Mouse (Mus musculus) CD4-positive, CD25-positive, alpha-beta regulatory T cell, adult 4 months (primary cell): ENCODE data around the gene Gm20388. TPM values are rescaled to one million over a fixed set of nuclear protein-coding genes. Genes with fewer than 3 reads are reported as not detected.

Experiments used
- ATAC-seq: one replicate; pipeline ENCODE4 v1.8.0; 2017
- polyA plus RNA-seq, 2 experiments: library from polyadenylated mRNA; unstranded; fragments of 100-300 nt; shearing (Covaris generic); gene quantifications; one replicate each; pipeline ENCODE4 v1.2.1; 2017

The Gm20388 gene
- polyA plus RNA-seq, 2 experiments from 2014 or later = 10.7 to 12.8 TPM

DNA sequence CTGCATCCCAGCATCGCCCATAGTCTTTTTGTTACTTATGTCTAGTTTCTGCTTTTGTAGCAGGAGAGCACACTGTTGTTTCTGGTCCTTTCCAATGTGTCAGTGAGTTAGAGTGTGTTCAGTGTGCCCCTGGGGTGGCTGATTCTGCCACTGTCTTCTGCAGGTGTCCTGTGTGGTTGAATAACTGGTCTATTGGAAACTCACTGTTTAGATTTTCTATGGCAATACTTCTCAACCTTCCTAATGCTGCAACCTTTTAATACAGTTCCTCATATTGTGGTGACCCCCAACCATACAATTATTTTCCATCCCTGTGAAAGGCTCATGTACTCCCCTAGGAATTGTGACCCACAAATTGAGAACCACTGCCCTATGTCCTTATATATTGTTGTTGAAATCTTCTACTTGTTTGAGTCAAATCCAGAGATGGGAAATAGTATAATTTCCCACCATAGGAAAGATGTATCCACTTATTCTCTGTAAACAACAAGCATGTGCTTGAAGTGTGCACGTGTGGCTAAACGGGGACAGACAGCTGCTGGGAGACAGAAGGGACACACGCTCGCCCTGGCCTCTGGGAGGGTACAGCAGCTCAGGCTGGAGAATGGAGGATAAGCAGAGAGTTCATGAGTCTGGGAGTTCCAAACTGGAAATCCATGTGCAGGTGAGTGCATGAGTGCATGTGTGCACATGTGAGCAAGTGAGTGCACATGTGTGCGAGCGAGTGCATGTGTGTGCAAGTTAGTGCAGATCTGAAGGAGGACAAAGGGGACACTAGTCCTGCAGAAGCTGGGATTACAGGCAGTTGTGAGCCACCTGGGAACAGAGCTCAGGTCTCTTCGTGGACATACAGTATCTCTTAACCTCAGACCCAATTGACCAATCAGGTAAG is 1931.7 kb downstream of the Gm20388 start:
- ATAC-seq = no peak

- ATAC-seq = no peak
These were observed 1932.6 kb downstream of the Gm20388 start for GRCm38 (mm10) chr8:121843184-121843733.

- ATAC-seq = no peak
These were observed 1934.1 kb downstream of the Gm20388 start for GRCm38 (mm10) chr8:121844765-121845164.

DNA sequence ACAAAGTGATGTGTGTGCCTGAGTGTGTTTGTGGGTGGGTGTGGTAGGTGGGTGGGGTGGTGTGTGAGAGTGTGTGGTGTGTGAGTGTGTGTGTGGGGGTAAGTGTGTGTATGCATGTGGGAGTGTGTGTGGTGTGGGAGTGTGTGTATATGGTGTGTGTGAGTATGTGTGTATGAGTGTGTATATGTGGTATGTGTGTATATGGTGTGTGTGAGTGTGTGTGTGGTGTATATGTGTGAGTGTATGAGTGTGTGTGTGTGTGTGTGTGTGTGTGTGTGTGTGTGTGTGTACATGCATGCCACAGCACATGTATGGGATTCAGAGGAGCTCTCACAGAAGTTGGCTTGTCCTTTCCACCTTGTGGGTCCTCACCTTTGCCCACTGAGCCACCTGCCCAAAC is 1936.2 kb downstream of the Gm20388 start:
- ATAC-seq = no peak

DNA sequence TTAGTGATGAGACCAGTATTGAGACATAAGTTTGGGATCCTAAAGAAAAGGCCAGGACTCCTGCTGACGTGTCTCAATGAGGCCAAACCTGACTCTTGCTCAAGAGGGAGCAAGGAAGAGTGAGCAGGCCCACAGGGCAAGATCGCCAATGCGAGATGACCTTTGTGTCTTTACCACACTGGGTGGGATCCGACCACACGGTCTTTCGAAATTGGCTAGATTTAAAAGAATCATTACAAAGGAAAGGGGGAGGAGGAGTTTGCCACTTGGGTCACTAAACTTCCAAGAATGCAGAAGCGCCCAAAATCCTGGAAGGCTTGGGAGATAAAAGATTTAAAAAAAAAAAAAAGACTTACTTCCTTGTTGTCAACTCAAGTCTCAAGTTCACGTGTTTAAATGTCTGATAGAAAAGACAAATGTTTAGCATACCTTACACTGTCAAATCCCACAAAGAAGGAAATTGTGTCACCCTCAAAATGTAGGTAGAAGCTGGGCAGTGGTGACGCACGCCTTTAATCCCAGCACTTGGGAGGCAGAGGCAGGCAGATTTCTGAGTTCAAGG is 1936.7 kb downstream of the Gm20388 start:
- no peak for ATAC-seq

DNA sequence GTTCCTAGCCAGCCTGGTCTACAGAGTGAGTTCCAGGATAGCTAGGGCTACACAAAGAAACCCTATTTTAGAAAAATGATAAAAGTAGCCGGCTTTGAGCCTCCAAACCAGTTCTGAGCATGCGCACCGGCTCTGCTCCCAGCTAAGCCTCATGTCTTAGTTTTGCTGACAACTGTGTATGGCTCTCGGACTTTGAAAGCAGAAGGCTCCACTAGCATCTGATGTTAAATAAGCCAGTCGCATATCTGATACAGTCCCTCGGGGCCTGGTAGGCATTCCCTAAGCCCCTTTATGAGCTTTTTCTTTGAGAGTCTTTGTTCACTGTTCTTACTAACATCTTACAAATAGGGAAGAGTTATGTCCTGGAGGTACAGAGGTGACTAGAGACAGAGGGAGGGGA is 1937.3 kb downstream of the Gm20388 start:
- no peak for ATAC-seq

DNA sequence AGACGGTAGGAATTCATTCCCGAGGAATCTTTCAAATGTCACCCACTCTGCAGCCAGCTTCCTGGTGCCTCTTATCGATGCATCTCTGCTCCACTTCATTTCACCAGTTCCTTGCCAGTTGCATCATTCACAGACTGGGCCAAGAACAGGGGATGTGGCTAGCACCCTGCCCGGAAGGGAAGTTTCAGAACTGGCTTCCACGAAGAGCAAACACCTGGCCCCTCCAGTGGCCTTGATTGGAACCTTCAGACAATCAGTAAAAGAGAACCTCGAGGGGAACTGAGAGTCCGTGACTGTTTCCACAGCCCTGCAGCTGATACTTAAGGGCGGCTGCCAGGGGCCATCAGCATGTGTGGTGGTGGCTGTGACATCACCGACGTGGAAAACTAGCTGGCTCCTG is 1937.9 kb downstream of the Gm20388 start:
- no peak for ATAC-seq

DNA sequence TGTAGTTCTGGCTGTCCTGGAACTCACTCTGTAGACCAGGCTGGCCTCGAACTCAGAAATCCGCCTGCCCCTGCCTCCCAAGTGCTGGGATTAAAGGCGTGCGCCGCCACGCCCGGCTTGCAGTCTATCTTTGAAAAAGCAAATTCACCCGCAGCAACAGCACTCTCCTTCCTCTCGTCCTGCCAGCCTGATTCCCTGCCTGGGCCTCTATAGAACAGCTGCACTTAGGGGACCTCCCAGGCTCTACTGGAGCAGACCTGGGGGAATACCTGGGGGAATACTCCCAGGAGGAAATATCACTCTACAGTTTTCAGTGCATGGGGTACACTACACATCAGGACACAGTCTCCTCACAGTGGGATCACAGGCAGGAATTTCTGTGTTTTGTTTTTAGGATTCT is 1938.7 kb downstream of the Gm20388 start:
- no peak for ATAC-seq

GRCm38 (mm10) chr8:121850018-121850417 is 1939.4 kb downstream of the Gm20388 start:
- peak; percentile 54 for ATAC-seq

GRCm38 (mm10) chr8:121850436-121850820 is 1939.8 kb downstream of the Gm20388 start:
- no peak for ATAC-seq

- peak; percentile 85 for ATAC-seq
These were observed 1940.3 kb downstream of the Gm20388 start for GRCm38 (mm10) chr8:121850821-121851470.

DNA sequence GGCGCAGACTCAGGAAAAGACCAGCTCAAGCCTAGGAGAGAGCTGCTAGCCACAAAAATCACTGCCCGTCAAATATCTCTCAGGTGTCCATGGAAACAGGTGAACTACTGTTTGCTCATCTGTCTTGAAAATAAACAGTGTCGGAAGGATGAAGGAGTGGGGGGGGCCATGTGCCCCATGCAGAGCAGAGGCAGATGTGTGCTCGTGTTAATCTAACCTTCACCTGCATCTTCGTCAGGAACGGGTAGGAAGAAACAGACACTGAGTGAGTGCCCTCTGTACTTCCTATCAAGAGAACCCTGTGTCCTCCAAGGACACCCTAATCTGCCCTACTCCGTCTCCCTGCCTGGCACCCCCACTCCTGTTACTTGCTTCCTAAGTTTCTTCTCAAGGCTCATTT is 1941.1 kb downstream of the Gm20388 start:
- ATAC-seq = no peak

- ATAC-seq = peak; percentile 46
These were observed 1941.8 kb downstream of the Gm20388 start for GRCm38 (mm10) chr8:121852464-121852863.

GRCm38 (mm10) chr8:121853586-121853985 is 1942.9 kb downstream of the Gm20388 start:
- no peak for ATAC-seq

GRCm38 (mm10) chr8:121856071-121856746 is 1945.6 kb downstream of the Gm20388 start:
- no peak for ATAC-seq

DNA sequence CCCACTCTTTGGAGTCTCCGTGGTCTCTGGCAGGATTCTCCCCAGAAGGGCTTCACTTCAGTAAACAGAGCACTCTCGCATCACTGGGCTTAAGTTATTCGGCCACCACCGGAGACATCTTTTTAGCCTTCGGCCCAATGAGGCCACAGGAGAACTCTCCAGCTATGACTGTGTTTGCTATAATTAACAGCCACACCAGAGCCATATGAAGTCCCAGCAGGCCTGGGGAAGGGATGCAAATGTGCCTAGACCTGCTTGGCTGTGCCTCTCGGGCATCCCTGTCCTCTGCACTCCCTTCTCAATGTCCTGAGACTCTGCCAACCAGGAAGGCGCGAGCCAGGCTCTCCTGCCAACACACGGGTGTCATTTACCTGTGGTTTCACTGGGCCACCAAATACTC is 1946.7 kb downstream of the Gm20388 start:
- no peak for ATAC-seq

- no peak for ATAC-seq
These were observed 1947.1 kb downstream of the Gm20388 start for GRCm38 (mm10) chr8:121857747-121858146.

GRCm38 (mm10) chr8:121861276-121861675 is 1950.6 kb downstream of the Gm20388 start:
- ATAC-seq = no peak

GRCm38 (mm10) chr8:121861806-121862548 is 1951.3 kb downstream of the Gm20388 start:
- no peak for ATAC-seq

- no peak for ATAC-seq
These were observed 1954.7 kb downstream of the Gm20388 start for GRCm38 (mm10) chr8:121865356-121865755.

GRCm38 (mm10) chr8:121868196-121868595 is 1957.6 kb downstream of the Gm20388 start:
- no peak for ATAC-seq

DNA sequence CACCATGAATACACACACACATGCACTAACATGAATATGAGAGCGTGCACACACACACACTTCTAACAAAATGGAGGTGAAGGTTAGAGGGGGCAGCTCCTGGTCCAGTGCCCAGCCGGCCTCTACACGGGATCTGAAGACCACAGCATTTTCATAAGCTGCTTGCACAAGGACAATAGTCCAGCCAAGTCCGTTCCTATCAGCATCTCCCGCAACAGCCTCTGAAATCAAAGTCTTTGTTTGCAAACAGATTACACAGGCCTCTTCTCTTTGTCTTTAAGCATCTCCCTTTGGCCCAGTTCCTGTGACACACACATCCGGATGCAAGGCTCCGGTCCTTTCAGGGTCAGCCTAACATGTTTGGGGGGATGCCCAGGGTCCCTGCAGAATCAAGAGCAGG is 1958.3 kb downstream of the Gm20388 start:
- ATAC-seq = no peak
